Comparison of ENCODE assay signal across 8 mouse cellular contexts in the genomic region with DNA sequence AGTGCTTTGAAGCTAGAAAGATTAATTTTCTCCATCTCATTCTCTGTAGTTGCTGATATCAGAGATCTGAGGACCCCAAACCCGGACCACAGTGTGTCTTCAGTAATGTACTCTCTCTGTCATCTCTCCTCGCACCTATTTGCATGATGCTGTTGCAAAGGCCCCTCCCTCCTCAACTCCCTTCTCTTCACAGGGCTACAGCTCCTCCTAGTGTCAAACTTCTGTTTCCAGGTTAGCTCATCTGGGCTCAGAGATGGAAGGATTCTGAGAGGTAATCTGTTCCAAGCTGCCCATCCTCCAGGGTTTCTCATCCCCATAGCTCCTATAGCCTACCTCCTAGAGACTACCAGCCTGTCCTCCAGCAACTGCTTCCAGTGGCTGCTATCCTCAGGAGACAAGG. TPM values are rescaled to one million over a fixed set of nuclear protein-coding genes. Genes with fewer than 3 reads are reported as not detected.
DNase-seq lines count a peak whose midpoint lies in the region; ATAC-seq and TF ChIP-seq lines count a peak whose summit lies in the region.
"Had no signal": no experiment of that assay in that cellular context is flagged by ENCODE, and none has a peak within 500 bp of the region (broad histone marks: within the 10 kb centered on the region; RNA-seq: fewer than 3 reads in every experiment).

No protein-coding gene starts in this region.

- TF ChIP-seq CTCF in liver, embryonic 14.5 days (IDR thresholded peaks at IDR 0.05; ENCODE audit: low read depth): peak; percentile 61

- H3K9ac ChIP-seq in liver, embryonic 14.5 days (replicated peaks): no peak overlapping the region
- no peak overlapping the region for H3K9ac ChIP-seq in liver, embryonic 12.5 days
- H3K9ac ChIP-seq: lung, embryonic 15.5 days had no signal

- H3K36me3 ChIP-seq in liver, embryonic 14.5 days (replicated peaks; ENCODE audit: control insufficient read depth, insufficient read depth, low read depth): no peaks in the 10 kb centered on the region
- peaks cover 9% of the 10 kb centered on the region for H3K36me3 ChIP-seq in liver, embryonic 12.5 days
- H3K36me3 ChIP-seq: lung, embryonic 15.5 days had no signal

- TF ChIP-seq EP300 in liver, embryonic 14.5 days (IDR thresholded peaks at IDR 0.05; ENCODE audit: low read depth): no peak

- no peaks in the 10 kb centered on the region for H3K27me3 ChIP-seq in liver, embryonic 14.5 days (ENCODE audit: control insufficient read depth, insufficient read depth, low read length)
- peaks cover 5% of the 10 kb centered on the region; the same call in 1 of the 2 replicates for H3K27me3 ChIP-seq in liver, embryonic 12.5 days (replicated peaks)
- H3K27me3 ChIP-seq: lung, embryonic 15.5 days had no signal

- H3K4me3 ChIP-seq in liver, embryonic 14.5 days (ENCODE audit: insufficient read depth in 1 of 2, low read depth in 2 of 2, low read length in 2 of 2): no peak overlapping the region
- no peak overlapping the region for H3K4me3 ChIP-seq in liver, embryonic 12.5 days
- H3K4me3 ChIP-seq: lung, embryonic 15.5 days had no signal

- H3K9me3 ChIP-seq in liver, embryonic 14.5 days (ENCODE audit: control insufficient read depth, low read length): no peaks in the 10 kb centered on the region
- no peaks in the 10 kb centered on the region for H3K9me3 ChIP-seq in liver, embryonic 12.5 days (replicated peaks)
- H3K9me3 ChIP-seq: lung, embryonic 15.5 days had no signal

- H3K4me2 ChIP-seq in liver, embryonic 14.5 days (ENCODE audit: low read depth): no peak overlapping the region
- no peak overlapping the region for H3K4me2 ChIP-seq in liver, embryonic 12.5 days
- H3K4me2 ChIP-seq: lung, embryonic 15.5 days had no signal

- WGBS in liver, embryonic 14.5 days (ENCODE audit: insufficient replicate concordance): 34% methylated on average over 2 of the region's 2 CpGs
- WGBS in liver, embryonic 12.5 days (ENCODE audit: insufficient replicate concordance): 38% methylated on average over 2 of the region's 2 CpGs

- ATAC-seq in liver, embryonic 14.5 days (ENCODE audit: insufficient read depth): no peak
- ATAC-seq in liver, embryonic 12.5 days: no peak
- ATAC-seq in inflammation-experienced regulatory T-cells, adult 6 months: no peak

- no peak overlapping the region for H3K27ac ChIP-seq in liver, embryonic 14.5 days
- H3K27ac ChIP-seq in liver, embryonic 12.5 days: no peak overlapping the region
- H3K27ac ChIP-seq: lung, embryonic 15.5 days had no signal

- DNase-seq in liver, embryonic 14.5 days (ENCODE audit: low read depth in 3 of 3, low spot score in 3 of 3): no peak
- DNase-seq in NIH3T3 (ENCODE audit: low read depth): peak; percentile 61
- peak; percentile 9 for DNase-seq in cerebellum, adult 11-12 months
- DNase-seq in layer of hippocampus, adult 18-20 months (ENCODE audit: low spot score in 2 of 2): peak; percentile 12 to 52
- DNase-seq in right cerebral cortex, postnatal 10 days (ENCODE audit: low spot score in 2 of 2): peak; percentile 29 to 42

- no peaks in the 10 kb centered on the region; a peak in 1 of 4 replicates for H3K4me1 ChIP-seq in liver, embryonic 14.5 days (replicated peaks; ENCODE audit: control insufficient read depth in 2 of 2, insufficient read depth in 2 of 2, low read length in 1 of 2)
- no peaks in the 10 kb centered on the region; the same call in 1 of the 2 replicates for H3K4me1 ChIP-seq in liver, embryonic 12.5 days
- H3K4me1 ChIP-seq: lung, embryonic 15.5 days had no signal

RNA-seq across cellular contexts. Expression of gene Aqp9, which starts 42.3 kb away (rescaled TPM):
- polyA plus RNA-seq in liver, embryonic 14.5 days (2012; rRNA removed): 3.5 and 4.1 TPM in 2 replicates
- polyA plus RNA-seq in liver, embryonic 14.5 days (2014; fragmentation: Nextera tagmentation; extraction: Ambion mirVana): 8.6 and 9.0 TPM in 2 replicates
- polyA plus RNA-seq in liver, embryonic 12.5 days (2016; fragmentation: Nextera tagmentation; extraction: Ambion mirVana): 10.1 and 10.3 TPM in 2 replicates
- total RNA-seq in layer of hippocampus, adult 18-20 months (2021): 1 to 10 TPM; 2.6 to 3.4 TPM
- not detected for polyA plus RNA-seq in inflammation-experienced regulatory T-cells, adult 6 months (2017; shearing (Covaris generic))

Comparison
In these comparisons a context has a peak if more than half of its experiments do, and no peak if none do; other contexts are left out.
1. DNase-seq: peak in NIH3T3 (single experiment), cerebellum, adult 11-12 months (single experiment), layer of hippocampus, adult 18-20 months (2 of 2) and right cerebral cortex, postnatal 10 days (2 of 2); none in liver, embryonic 14.5 days (0 of 3).
2. RNA of gene Aqp9, which starts 42.3 kb away (polyA plus RNA-seq): 10.1 to 10.3 TPM in liver, embryonic 12.5 days and 3.5 to 9.0 TPM in liver, embryonic 14.5 days; not detected in inflammation-experienced regulatory T-cells, adult 6 months; every median in the first group is over 4 times any median in the second.